Mouse (Mus musculus) CD8-positive naive resting alpha-beta T cell, adult 2 months (primary cell): ENCODE data around the gene Wwc1.
"Not testable (repeated sequence)": the region's sequence is repeated elsewhere in the genome, so short reads cannot be mapped to it uniquely, and the experiment has no call there.

ENCODE experiments used
- DNase-seq, 2 experiments: peaks; one replicate each; pipeline ENCODE4 v3.0.0; 2022; ENCODE audit warnings: low read depth in 2 of 2, low spot score in 2 of 2

Wwc1 gene

GRCm38 (mm10) chr11:35888790-35889189 is 91.5 kb downstream of the Wwc1 start:
- no peak for DNase-seq

GRCm38 (mm10) chr11:35882777-35883176 is 97.5 kb downstream of the Wwc1 start:
- no peak for DNase-seq

DNA sequence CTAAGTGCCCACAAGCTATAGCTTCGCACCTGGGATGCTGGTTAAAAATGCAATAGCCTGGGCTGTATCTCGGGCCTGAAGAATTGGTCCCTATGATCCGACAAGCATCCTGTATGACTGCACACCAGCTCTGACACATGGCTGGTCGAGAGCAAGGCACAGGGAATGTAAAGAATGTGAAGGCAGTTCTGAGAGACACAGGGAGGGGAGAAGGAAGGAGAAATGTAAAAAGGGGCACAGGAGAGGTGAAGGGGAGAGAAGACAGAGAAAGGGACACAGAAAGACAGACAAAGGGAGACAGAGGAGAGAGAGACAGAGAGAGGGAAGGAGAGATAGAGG is 101.8 kb downstream of the Wwc1 start:
- no peak for DNase-seq

DNA sequence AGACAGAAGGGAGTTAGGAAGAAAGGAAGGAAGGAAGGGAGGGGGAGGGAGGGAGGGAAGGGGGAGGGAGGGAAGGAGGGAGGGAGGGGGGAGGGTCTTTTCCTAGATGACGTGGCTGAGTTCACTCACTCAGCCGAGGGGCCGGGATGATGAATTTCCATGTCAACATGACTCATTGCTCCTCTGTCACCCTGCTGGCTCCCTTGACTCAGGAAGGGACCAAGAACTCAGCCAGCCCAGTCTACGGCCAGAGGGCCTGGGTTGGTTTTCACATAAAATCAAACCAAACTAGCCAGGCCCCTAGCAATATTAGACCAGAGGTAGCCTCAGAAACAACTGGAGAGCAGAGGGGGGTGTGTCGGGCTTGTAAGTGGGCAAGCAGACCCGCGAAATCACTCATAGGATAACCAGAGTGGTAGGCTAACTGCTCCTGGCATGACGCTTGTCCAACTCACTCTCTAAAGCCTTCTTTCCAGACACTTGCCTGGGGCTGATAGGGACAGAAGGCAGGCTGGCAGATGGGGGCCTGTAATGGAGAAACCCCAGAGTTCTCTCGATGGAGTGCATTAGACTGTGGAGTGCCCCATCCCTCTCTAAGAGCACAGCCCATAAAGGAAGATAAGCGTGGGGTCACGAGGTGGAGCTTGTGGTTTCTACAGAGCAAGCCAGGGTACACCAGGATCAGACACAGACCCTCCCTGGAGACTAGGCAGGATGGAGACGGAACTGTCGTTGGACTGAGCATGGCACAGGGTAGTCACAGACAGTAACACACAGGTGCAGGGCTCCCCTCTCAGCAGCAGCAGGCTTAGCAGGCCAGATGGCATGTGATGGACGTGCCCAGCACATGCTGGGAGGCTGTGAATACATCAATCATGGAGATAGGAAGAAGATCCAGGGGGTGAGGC is 102.4 kb downstream of the Wwc1 start:
- no peak for DNase-seq

DNA sequence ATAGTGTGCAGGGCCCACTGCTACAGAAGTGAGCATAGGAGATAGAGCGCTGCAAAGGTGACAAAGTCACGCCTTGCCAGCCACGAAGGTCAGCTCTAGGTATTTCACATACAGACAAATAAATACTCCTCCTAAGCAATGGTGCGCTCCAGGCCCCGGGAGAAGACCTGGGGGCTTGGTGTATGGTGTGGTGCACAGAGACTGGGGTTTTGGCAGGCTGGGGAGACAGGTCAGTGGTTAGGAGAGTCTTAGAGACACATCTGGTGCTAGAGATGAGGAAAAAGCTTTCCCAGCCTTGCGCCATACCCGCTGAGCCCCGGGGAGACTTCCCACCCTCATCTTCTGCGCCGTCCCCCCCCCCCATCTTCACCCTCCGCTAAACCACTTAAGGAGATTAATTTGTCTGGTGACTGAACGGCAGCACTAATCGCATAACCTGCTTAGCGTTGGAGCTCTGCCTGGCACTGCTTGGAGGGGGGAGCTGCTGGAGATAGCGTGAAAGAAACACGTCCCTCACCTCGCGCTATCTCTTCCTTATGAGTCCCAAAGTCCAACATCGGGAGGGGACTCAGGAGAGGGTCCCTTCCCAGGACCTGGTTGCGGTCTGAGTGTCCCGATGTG is 106.6 kb downstream of the Wwc1 start:
- DNase-seq, result no peak

DNA sequence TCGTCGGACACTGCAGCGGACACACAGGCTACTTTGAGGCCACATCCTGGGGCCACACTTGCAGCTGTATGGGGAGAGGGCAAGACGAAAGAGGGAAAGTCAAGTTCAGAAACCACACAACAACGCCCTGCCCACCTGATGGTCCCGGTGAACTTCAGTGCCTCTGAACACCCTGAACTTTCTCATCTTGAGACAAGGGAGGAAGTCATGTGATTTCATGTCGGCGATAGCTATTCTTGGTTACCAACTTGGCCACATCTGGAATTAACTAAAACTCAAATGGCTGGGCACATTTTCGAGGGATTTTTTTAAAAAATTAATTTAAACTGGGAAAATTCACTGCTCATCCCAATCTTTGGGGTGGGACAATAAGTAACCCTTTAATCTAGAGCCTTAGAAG is 109.4 kb downstream of the Wwc1 start:
- DNase-seq, result no peak

DNA sequence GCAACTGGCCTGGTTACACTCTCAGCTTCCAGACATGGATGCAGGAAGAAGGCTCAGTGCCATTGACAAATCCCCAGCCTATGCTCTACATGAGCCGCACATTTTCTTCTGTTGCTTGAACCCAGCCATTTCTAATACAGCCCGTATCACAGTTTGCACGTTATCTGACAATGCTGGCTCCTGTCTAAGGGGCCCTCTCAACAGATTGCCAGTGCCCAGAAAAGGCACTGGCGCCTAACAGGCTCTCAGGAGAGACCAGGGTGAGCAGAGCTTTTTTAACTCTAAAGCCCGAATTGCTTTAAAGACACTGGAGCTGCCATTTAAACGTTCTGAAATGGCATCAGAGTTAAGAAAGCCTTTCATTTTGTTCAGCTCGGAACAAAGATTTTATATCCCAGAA is 114.2 kb downstream of the Wwc1 start:
- DNase-seq, result no peak

DNA sequence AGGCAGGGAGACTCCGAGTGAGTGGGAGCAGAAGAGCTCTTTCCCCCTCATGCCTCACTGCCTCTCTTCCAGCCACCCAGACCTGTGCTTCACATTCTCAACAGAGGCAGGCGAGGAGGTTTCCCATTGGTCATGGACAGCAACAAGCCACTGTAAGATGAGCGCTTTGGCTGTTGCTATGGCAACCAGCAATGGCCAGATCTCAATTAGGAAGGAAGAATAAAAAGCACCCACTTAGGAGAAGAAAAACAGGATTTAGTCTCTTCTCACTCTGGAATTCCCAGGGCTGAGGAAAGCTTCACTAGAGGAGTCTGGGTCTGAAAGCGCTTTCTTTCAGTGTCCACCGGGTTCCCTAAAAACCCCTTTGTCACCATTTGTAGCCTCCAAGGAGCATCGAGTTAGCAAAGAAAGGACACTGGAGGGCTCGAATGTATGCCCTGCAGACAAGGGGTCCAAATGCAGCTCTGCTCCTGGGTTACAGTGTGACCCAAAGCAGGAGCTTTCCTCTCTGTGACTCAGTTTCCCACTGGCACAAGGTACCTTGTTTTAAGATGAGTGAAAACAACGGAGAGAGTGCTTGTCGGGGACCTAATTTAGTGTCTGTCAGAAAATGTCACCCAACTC is 115.2 kb downstream of the Wwc1 start:
- no peak for DNase-seq

DNA sequence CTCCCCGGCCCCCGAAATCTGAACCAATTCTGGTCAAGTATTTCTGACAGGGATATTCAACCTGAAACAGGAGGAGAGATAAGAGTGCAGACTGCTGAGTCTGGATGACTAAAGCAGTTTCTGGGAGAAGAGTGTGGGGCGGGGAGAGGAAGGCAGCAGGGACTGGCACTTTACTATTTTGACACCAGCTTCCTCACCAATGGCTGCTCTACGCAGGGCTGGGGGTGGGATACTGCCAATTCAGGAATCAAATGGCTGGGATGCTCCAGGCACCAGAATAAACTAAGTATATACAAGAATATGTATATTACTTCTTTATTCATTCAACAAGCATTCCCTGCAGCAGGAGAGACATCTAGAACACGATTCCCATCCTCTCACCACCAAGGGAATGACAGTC is 116.7 kb downstream of the Wwc1 start:
- no peak for DNase-seq

GRCm38 (mm10) chr11:35857395-35858067 is 122.8 kb downstream of the Wwc1 start:
- no peak for DNase-seq

DNA sequence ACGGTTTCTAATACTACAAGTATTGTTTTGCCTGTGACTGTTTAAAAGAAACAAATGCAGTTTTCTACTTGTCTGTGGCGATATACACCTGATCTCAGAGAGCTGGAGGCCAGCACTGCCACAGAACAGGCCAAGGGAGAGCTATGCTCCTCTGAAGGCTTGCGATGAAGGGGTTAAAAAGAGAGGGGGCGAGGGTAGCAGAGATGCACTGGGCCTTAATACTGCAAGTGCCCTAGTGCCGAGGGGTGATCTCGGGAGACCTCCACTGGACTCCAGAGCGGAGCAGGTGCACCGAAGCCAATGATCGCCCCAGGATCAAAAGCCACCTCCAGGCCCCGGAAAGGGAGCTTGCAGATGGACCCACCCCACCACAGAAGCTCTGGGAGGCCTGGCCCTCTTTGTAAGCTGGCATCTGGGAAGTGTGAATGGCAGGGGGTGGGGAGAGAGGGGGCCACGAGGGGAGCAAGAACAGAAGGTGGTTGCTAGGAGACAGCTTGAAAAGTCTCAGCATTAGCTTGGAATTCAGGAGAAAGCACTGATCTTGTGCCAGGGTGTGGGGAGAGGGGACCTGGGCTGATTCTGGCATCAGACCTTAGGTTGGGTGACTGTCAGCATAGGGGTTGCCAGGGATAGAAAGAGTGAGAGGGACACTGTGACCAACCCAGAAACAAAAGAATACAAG is 123.8 kb downstream of the Wwc1 start:
- DNase-seq, result no peak

- no peak for DNase-seq
Measured at GRCm38 (mm10) chr11:35855567-35855966, 124.8 kb downstream of the Wwc1 start.

DNA sequence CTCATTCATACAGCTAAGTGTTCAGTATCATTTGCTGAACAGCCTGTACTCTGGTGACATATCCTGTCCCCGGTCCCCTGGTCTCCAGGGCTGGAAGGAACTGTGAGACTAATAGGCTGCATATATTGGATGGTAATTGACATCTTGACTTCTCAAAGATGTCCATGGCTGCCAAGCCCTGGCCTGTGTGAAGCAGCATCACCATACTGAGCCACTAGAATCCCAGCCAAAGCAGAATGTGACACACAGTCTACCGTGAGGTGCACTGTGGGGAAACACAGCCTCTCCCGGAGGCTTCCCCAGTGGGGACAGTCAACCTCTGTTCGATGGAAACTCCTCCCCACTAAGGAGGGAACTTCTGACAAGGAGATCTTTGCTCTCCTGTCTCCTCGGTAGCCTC is 125.4 kb downstream of the Wwc1 start:
- no peak for DNase-seq

GRCm38 (mm10) chr11:35853651-35854050 is 126.7 kb downstream of the Wwc1 start:
- DNase-seq, result no peak

- DNase-seq, result peak; percentile 35 to 43
Measured at GRCm38 (mm10) chr11:35852731-35853130, 127.6 kb downstream of the Wwc1 start.

DNA sequence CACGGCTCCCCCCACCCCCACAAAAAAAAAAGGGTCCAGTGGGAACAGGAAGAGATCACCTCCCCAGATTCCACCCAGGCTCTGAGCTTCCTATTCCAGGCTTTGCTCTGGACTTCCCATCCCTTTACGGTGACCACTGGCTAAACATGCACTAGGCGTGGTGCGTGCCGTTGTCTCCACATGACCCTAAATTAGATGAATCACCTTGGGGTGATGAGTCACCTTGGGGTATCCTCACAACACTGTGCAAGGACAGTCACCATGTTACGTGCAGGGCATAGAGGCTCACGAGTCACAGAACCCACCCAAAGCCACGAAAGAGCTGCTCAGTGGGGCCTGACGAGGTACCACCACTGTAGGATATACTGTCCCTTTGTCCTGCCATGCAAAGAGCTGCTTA is 136.0 kb downstream of the Wwc1 start:
- DNase-seq, result no peak

- DNase-seq, result not testable (repeated sequence)
Measured at GRCm38 (mm10) chr11:35842560-35842959, 137.8 kb downstream of the Wwc1 start.

GRCm38 (mm10) chr11:35841738-35842325 is 138.5 kb downstream of the Wwc1 start:
- DNase-seq, result peak in 1 of 2 experiments; percentile 6

DNA sequence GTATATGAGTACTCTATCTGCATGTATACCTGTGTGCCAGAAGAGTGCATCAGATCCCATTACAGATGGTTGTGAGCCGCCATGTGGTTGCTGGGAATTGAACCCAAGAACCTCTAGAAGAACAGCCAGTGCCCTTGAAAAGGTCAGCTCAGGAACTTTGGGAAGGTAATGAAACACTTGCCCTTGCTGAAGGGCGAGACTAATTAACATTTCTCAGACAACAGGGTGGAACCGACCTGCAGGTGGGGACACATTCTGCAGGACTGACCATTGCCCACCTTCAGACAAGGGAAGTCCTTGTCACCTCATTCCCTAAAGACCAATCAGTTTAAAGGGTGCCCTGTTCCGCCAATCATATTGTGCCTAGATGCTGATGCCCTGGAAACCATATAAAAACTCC is 139.5 kb downstream of the Wwc1 start:
- not testable (repeated sequence) for DNase-seq

DNA sequence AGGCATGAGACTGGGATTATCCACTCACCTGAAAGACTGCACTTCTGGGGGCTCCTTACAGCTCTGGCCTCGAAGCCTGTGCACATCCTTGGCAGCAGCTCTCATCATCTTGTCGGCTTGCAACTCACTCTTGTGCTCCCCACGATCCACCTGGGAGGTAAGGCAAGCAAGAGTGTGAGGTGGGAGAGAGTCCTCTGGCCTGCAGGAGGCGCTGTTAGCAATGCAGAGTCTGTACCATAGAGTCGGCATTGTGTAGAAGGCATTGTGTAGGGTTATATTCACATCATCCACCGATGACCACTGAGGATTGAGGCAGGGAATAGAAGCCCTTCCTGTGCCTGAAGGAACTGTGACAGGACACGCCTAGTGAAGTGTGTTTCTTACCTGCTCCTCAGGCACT is 140.0 kb downstream of the Wwc1 start:
- DNase-seq, result no peak
